Mouse (Mus musculus): Measurements from ENCODE around the gene Abhd6. TPM values are rescaled to one million over a fixed set of nuclear protein-coding genes. Genes with fewer than 3 reads are reported as not detected.

Abhd6 gene
- polyA plus RNA-seq, 1 experiment from 2014 or later, result 15.1 TPM

DNA sequence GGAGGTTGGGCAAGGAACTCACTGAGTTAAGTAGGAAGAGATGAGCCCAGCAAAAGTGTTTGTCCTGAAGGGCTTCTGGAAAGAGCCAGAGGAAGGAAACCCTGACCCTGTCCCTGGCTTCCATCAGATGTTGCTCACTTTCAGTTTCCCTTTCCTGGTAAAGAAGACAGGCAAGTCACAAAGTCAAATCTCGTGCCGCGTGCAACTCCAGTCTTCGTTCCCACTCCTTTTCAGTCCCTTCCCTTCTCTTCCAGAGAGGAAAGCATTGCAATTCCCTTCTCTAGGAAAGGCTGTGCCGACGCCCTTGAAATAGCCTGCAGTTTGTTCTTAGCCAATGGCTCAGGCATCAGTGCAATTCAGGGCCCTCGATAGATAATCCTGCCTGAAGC lies 92.9 kb downstream of the Abhd6 start:
- DNase-seq (peak; percentile 61), ATAC-seq (ENCODE audit: insufficient read depth) (peak; percentile 6; the same call in 1 of the 2 replicates)
- Histone ChIP-seq H3K9me3 (ENCODE audit: low read depth, low read length) (no peaks in the 10 kb centered on the region), H3K4me3 (ENCODE audit: low read depth, low read length) (no peak overlapping the region), H3K4me2 (peak overlapping the region; percentile 28; the same call in 1 of the 2 replicates), H3K4me1 (ENCODE audit: insufficient read depth) (peaks cover 9% of the 10 kb centered on the region), H3K27me3 (ENCODE audit: insufficient read depth, low read length) (no peaks in the 10 kb centered on the region), H3K36me3 (ENCODE audit: insufficient read depth) (peaks cover 11% of the 10 kb centered on the region), H3K9ac (no peak overlapping the region), H3K27ac (ENCODE audit: low read depth) (peak overlapping the region; percentile 74)
- no peak for TF ChIP-seq CTCF (IDR thresholded peaks at IDR 0.05; ENCODE audit: low read depth)
- 43% methylated on average over 7 of the region's 7 CpGs for WGBS

DNA sequence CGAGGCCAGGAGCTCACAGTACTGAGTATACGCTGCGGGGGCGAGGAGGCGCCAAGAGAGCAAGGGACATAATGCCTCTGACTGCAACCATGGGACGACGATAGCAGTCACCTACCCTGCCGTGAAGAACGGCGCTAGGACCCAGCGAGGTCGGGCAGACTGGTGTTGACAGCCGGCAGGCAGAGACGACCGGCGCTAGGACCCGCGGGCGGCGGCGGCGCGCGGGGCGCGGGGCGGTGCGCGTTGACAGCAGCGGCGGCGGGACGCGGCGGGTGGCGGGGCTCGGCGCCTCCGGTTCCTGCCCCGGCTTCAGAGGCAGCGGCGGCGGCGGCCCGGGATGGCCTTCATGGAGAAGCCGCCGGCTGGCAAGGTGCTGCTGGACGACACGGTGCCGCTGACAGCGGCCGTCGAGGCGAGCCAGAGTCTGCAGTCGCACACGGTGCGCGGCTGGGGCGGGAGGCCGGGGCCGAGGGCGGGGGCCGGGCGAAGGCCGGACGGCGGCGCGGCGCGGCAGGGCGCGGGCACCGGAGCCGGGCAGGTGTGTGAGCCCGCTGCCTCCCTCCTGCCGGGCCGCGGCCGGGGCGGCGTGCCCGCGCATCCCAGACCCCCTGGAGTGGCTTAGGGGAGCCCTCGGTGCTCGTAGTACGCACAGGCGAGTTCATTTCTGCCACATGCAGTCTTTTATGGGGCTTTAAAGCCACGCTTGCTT lies 95.4 kb downstream of the Abhd6 start, which contains the start of gene Pxk:
Pxk (plus strand) TSS at position 234 of the 709 bp plus-strand sequence.
- H3K4me3 ChIP-seq (ENCODE audit: low read depth, low read length), result peak within 1 kb of the TSS; percentile 87
- H3K27me3 ChIP-seq (ENCODE audit: insufficient read depth, low read length), result no peaks in the 10 kb centered on the region
- peak within 1 kb of the TSS; percentile 74 for H3K4me2 ChIP-seq
- no peak within 1 kb of the TSS; the same call in 1 of the 2 replicates for H3K27ac ChIP-seq (ENCODE audit: low read depth)
- WGBS, result under 1% methylated on average over 82 of the region's 89 CpGs
- no peaks in the 10 kb centered on the region for H3K9me3 ChIP-seq (ENCODE audit: low read depth, low read length)
- H3K9ac ChIP-seq, result peak within 1 kb of the TSS; percentile 68
- peaks cover 9% of the 10 kb centered on the region for H3K4me1 ChIP-seq (ENCODE audit: insufficient read depth)
- TF ChIP-seq CTCF (IDR thresholded peaks at IDR 0.05; ENCODE audit: low read depth), result no peak
- ATAC-seq (ENCODE audit: insufficient read depth), result peak; percentile 88
- DNase-seq, result peak; percentile 94
- H3K36me3 ChIP-seq (ENCODE audit: insufficient read depth), result 0 out of 2 replicates have a peak, but pooled peaks cover 3% of the 10 kb centered on the region

DNA sequence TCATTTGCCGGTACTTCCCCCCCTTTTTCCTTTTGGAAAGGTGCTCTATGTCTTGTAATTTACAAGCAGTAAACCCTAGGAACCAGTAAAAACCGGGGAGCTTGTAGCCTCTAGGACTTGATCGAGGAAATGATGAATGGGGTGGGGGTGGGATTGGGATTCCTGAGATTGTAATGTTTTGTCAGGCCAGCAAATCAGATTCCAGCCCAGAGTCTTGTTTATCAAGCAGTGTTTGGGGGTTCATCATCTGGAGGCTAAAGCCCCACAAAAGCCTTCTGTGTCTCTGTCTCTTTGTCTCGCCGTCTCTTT lies 95.9 kb downstream of the Abhd6 start:
- no peak for DNase-seq
- Histone ChIP-seq H3K9ac (peak overlapping the region; percentile 68), H3K4me2 (peak overlapping the region; percentile 74), H3K27me3 (ENCODE audit: insufficient read depth, low read length) (no peaks in the 10 kb centered on the region), H3K4me3 (ENCODE audit: low read depth, low read length) (peak overlapping the region; percentile 87), H3K36me3 (ENCODE audit: insufficient read depth) (0 out of 2 replicates have a peak, but pooled peaks cover 3% of the 10 kb centered on the region), H3K9me3 (ENCODE audit: low read depth, low read length) (no peaks in the 10 kb centered on the region), H3K27ac (ENCODE audit: low read depth) (no peak overlapping the region), H3K4me1 (ENCODE audit: insufficient read depth) (peaks cover 9% of the 10 kb centered on the region)
- ATAC-seq (ENCODE audit: insufficient read depth), result no peak
- TF ChIP-seq CTCF (IDR thresholded peaks at IDR 0.05; ENCODE audit: low read depth), result no peak
- 1% methylated on average over 5 of the region's 5 CpGs for WGBS

DNA sequence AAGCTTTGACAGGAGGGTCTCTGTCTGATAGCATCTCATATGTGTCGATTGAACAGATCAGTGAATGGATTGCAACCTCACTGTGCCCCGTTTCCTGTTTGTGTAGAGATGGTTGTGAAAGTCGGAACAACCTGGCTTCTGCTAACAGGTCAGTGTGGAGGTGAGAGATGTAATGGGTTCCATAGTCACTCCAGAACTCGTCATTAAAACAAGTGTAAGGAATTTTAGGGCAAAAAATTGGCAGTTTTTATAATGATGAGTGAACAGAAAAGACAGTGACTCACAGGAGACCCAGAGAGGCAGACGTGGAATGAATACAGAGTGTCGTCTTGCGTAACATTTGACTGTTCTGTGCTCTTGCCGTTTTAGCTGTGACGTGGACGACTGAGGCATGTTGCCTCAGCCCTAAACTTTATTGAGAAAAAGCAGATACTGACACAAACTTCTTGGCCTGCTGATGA lies 96.9 kb downstream of the Abhd6 start:
- WGBS, result 40% methylated on average over 10 of the region's 10 CpGs
- no peak overlapping the region for H3K27ac ChIP-seq (ENCODE audit: low read depth)
- H3K9me3 ChIP-seq (ENCODE audit: low read depth, low read length), result no peaks in the 10 kb centered on the region
- peak overlapping the region; percentile 87; the same call in 1 of the 2 replicates for H3K4me3 ChIP-seq (ENCODE audit: low read depth, low read length)
- H3K27me3 ChIP-seq (ENCODE audit: insufficient read depth, low read length), result no peaks in the 10 kb centered on the region
- TF ChIP-seq CTCF (IDR thresholded peaks at IDR 0.05; ENCODE audit: low read depth), result no peak
- peak overlapping the region; percentile 74 for H3K4me2 ChIP-seq
- H3K36me3 ChIP-seq (ENCODE audit: insufficient read depth), result 0 out of 2 replicates have a peak, but pooled peaks cover 3% of the 10 kb centered on the region
- H3K9ac ChIP-seq, result no peak overlapping the region; the same call in 1 of the 2 replicates
- DNase-seq (peak; percentile 34), ATAC-seq (ENCODE audit: insufficient read depth) (no peak)
- peaks cover 9% of the 10 kb centered on the region for H3K4me1 ChIP-seq (ENCODE audit: insufficient read depth)

DNA sequence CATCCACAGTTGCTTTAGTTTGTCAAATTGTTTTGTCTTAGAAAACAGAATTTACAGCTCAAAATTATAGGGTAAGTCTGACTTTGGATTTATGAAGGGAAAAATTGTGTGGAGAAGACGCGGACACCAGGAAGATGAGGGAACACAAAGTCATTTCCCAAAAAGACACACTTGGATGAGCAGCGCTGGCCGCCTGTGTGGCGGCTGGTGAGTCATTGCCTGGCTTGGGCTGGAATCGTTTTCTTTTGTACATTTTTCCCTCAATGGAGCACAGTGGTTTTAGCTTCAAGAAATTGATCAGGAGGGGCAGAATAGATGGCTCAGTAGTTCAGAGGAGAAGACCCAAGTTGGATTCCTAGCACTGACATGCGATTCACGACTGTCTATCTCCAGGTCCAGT lies 99.2 kb downstream of the Abhd6 start:
- H3K4me1 ChIP-seq (ENCODE audit: insufficient read depth), result peaks cover 4% of the 10 kb centered on the region; the same call in 1 of the 2 replicates
- 90% methylated on average over 8 of the region's 8 CpGs for WGBS
- H3K9ac ChIP-seq, result no peak overlapping the region
- no peak overlapping the region for H3K4me3 ChIP-seq (ENCODE audit: low read depth, low read length)
- H3K36me3 ChIP-seq (ENCODE audit: insufficient read depth), result 0 out of 2 replicates have a peak, but pooled peaks cover 3% of the 10 kb centered on the region
- DNase-seq, result no peak
- H3K4me2 ChIP-seq, result no peak overlapping the region
- H3K27ac ChIP-seq (ENCODE audit: low read depth), result no peak overlapping the region
- TF ChIP-seq CTCF (IDR thresholded peaks at IDR 0.05; ENCODE audit: low read depth), result no peak
- H3K9me3 ChIP-seq (ENCODE audit: low read depth, low read length), result no peaks in the 10 kb centered on the region
- ATAC-seq (ENCODE audit: insufficient read depth), result no peak
- H3K27me3 ChIP-seq (ENCODE audit: insufficient read depth, low read length), result no peaks in the 10 kb centered on the region

DNA sequence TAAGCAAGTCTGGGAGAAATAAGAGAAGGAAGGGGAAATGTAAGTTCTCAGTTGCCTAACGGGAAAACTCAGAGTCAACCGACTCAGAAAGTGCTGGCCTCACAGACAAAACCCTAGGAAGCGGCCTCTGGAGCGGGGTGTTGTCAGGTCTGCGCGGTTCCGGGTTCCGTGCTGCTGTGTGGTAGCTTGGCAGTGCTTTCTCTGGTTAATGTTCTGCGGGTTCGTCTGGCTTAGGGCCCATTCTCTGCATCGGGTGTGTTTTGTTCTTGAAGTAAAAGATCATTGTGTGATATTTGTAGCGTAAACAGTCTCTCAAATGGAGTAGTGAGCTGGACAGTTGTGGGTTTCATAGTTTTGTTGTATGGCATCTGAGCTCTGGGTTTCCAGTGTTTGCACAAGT lies 100.0 kb downstream of the Abhd6 start:
- Histone ChIP-seq H3K4me2 (no peak overlapping the region), H3K9ac (no peak overlapping the region), H3K27me3 (ENCODE audit: insufficient read depth, low read length) (no peaks in the 10 kb centered on the region), H3K36me3 (ENCODE audit: insufficient read depth) (0 out of 2 replicates have a peak, but pooled peaks cover 3% of the 10 kb centered on the region), H3K4me3 (ENCODE audit: low read depth, low read length) (no peak overlapping the region), H3K4me1 (ENCODE audit: insufficient read depth) (peaks cover 4% of the 10 kb centered on the region; the same call in 1 of the 2 replicates), H3K9me3 (ENCODE audit: low read depth, low read length) (no peaks in the 10 kb centered on the region), H3K27ac (ENCODE audit: low read depth) (no peak overlapping the region)
- no peak for ATAC-seq (ENCODE audit: insufficient read depth)
- no peak for TF ChIP-seq CTCF (IDR thresholded peaks at IDR 0.05; ENCODE audit: low read depth)
- DNase-seq, result no peak
- 73% methylated on average over 12 of the region's 12 CpGs for WGBS

Other genes starting within 250 kb of the Abhd6 start
- gene Gm26661, start 211.3 kb upstream of the Abhd6 start, polyA plus RNA-seq (2014; fragmentation: Nextera tagmentation; extraction: Ambion mirVana), result not detected in 2 replicates
- gene Flnb, start 184.9 kb upstream of the Abhd6 start, polyA plus RNA-seq (2014; fragmentation: Nextera tagmentation; extraction: Ambion mirVana), result 19.5 and 22.5 TPM in 2 replicates
- gene Gm45521, start 45.6 kb upstream of the Abhd6 start, polyA plus RNA-seq (2014; fragmentation: Nextera tagmentation; extraction: Ambion mirVana), result not detected in 2 replicates
- gene Dnase1l3, start 8.3 kb upstream of the Abhd6 start, polyA plus RNA-seq (2014; fragmentation: Nextera tagmentation; extraction: Ambion mirVana), result 0.05 TPM in 1 of 2 replicates, not detected in the other
- gene Rpp14, start 77.5 kb downstream of the Abhd6 start, polyA plus RNA-seq (2014; fragmentation: Nextera tagmentation; extraction: Ambion mirVana), result 51.4 and 60.1 TPM in 2 replicates
- 31.2 and 33.3 TPM in 2 replicates for gene Pxk, start 95.3 kb downstream of the Abhd6 start, polyA plus RNA-seq (2014; fragmentation: Nextera tagmentation; extraction: Ambion mirVana)
- gene Pdhb, start 170.1 kb downstream of the Abhd6 start, polyA plus RNA-seq (2014; fragmentation: Nextera tagmentation; extraction: Ambion mirVana), result 166 and 173 TPM in 2 replicates
- 15.6 and 16.6 TPM in 2 replicates for gene Kctd6, start 211.2 kb downstream of the Abhd6 start, polyA plus RNA-seq (2014; fragmentation: Nextera tagmentation; extraction: Ambion mirVana)